Mouse (Mus musculus) embryonic fibroblast, embryonic 13.5 days (primary cell): Measurements from ENCODE around the gene Chit1.
A peak's percentile ranks its signal among the peaks of the same experiment; 100 is the strongest.

ENCODE experiments used
- CTCF ChIP-seq: IDR thresholded peaks from 2 replicates; pipeline ENCODE4 v1.5.1; 2011; ENCODE audit warnings: mild to moderate bottlenecking, control low read depth, low read length, moderate library complexity, borderline replicate concordance; ENCODE audit not compliant: insufficient read depth
- POLR2A ChIP-seq: IDR thresholded peaks from 2 replicates; pipeline ENCODE4 v1.6.1; 2011; ENCODE audit warnings: low read depth, mild to moderate bottlenecking, control low read depth, low read length, moderate library complexity

GRCm38 (mm10) chr1:134120179-134120578, 9.1 kb downstream of the Chit1 start:
- TF ChIP-seq CTCF, result peak; percentile 93
- TF ChIP-seq POLR2A, result no peak
